Mouse (Mus musculus) olfactory bulb, adult 2 months (tissue): ENCODE data around the gene Smoc2.

Source experiments
- CTCF ChIP-seq: fragments of 200-500 bp; IDR thresholded peaks from 2 replicates; pipeline ENCODE4 v1.5.1; 2012; ENCODE audit warnings: low read depth, mild to moderate bottlenecking, low read length, moderate library complexity; ENCODE audit not compliant: insufficient read depth
- POLR2A ChIP-seq: fragments of 200-500 bp; IDR thresholded peaks from 2 replicates; pipeline ENCODE4 v1.6.1; 2012; ENCODE audit warnings: mild to moderate bottlenecking, low read depth, low read length, moderate library complexity; ENCODE audit not compliant: insufficient read depth

GRCm38 (mm10) chr17:14400960-14401359, 121.7 kb downstream of the Smoc2 start:
- no peak for TF ChIP-seq CTCF
- TF ChIP-seq POLR2A = no peak
